Comparison of ENCODE assay signal across 15 mouse cellular contexts in genomic region chr7:92558744-92559143, GRCm38 (mm10).
"Had no signal": no experiment of that assay in that cellular context is flagged by ENCODE, and none has a peak within 500 bp of the region (broad histone marks: within the 10 kb centered on the region; RNA-seq: fewer than 3 reads in every experiment).

No protein-coding gene starts in this region.

- ATAC-seq: inflammation-experienced regulatory T-cells, adult 6 months; midbrain, embryonic 13.5 days had no signal

- H3K27ac ChIP-seq: left cerebral cortex, adult 2 months; limb, embryonic 10.5 days; macrophage; midbrain, embryonic 13.5 days had no signal

- H3K36me3 ChIP-seq: limb, embryonic 10.5 days; midbrain, embryonic 13.5 days had no signal

- H3K9me3 ChIP-seq: limb, embryonic 10.5 days; midbrain, embryonic 13.5 days had no signal

- H3K4me2 ChIP-seq: lung, embryonic 14.5 days; midbrain, embryonic 13.5 days had no signal

- H3K27me3 ChIP-seq: midbrain, embryonic 13.5 days had no signal

- H3K9ac ChIP-seq: lung, embryonic 14.5 days; midbrain, embryonic 13.5 days had no signal

- DNase-seq: kidney, adult 11 months; kidney, postnatal 10 days; kidney, postnatal 4 days; lung, embryonic 14.5 days; lung, postnatal 14 days; right cerebral cortex, postnatal 4 days; spleen, adult 18-20 months; thymus, adult 18-20 months; thymus, postnatal 14 days had no signal

- H3K4me3 ChIP-seq: left cerebral cortex, adult 2 months; limb, embryonic 10.5 days; midbrain, embryonic 13.5 days; myocyte had no signal
